Mouse (Mus musculus) limb, embryonic 13.5 days (tissue): ENCODE measurements around the gene Snai1. TPM values are rescaled to one million over a fixed set of nuclear protein-coding genes. Genes with fewer than 3 reads are reported as not detected.
A peak's percentile ranks its signal among the peaks of the same experiment; 100 is the strongest.

ENCODE experiments used
- ATAC-seq: fragments of 200-750 bp; cut with Nextera tagmentation; 2 replicates; pipeline ENCODE4 v1.8.0; 2017; ENCODE audit warnings: low read depth, moderate number of reproducible peaks, moderate TSS enrichment; ENCODE audit not compliant: low FRiP score
- H3K27ac ChIP-seq: fragments of 300-500 bp; sonication (generic); 2 replicates; pipeline ENCODE4 v1.5.1; 2015; ENCODE audit warnings: inconsistent platforms, mild to moderate bottlenecking, moderate library complexity
- H3K27me3 ChIP-seq: fragments of 300-500 bp; sonication (generic); 2 replicates; pipeline ENCODE4 v1.6.1; 2015; ENCODE audit warnings: mild to moderate bottlenecking, inconsistent platforms
- H3K36me3 ChIP-seq: fragments of 300-500 bp; sonication (generic); 2 replicates; pipeline ENCODE4 v1.6.1; 2015; ENCODE audit warnings: inconsistent platforms, mild to moderate bottlenecking, moderate library complexity
- H3K4me1 ChIP-seq: fragments of 300-500 bp; sonication (generic); 2 replicates; pipeline ENCODE4 v1.6.1; 2015; ENCODE audit warnings: inconsistent platforms
- H3K4me2 ChIP-seq: fragments of 300-500 bp; sonication (generic); replicated peaks from 2 replicates; pipeline ENCODE4 v1.6.1; 2015; ENCODE audit warnings: inconsistent platforms, mild to moderate bottlenecking, moderate library complexity
- H3K4me3 ChIP-seq: fragments of 300-500 bp; sonication (generic); 2 replicates; pipeline ENCODE4 v1.5.1; 2015; ENCODE audit warnings: moderate library complexity, mild to moderate bottlenecking, inconsistent platforms
- H3K9ac ChIP-seq: fragments of 300-500 bp; sonication (generic); 2 replicates; pipeline ENCODE4 v1.6.1; 2015; ENCODE audit warnings: mild to moderate bottlenecking, inconsistent platforms
- H3K9me3 ChIP-seq: fragments of 300-500 bp; sonication (generic); 2 replicates; pipeline ENCODE4 v1.6.1; 2016; ENCODE audit warnings: inconsistent platforms
- WGBS: fragments of 180-500 bp; shearing (Covaris S2); methylation state at CpG from one replicate; pipeline ENCODE4 v1.1.7; 2015; 5-methylcytosine and 5-hydroxymethylcytosine counted together
- polyA plus RNA-seq: library from polyadenylated mRNA; unstranded; fragments of >200 nt; fragmentation: Nextera tagmentation; extraction: Ambion mirVana; gene quantifications from 2 replicates; pipeline ENCODE4 v1.2.1, GENCODE M21; 2015

The Snai1 gene
- polyA plus RNA-seq, 1 experiment from 2014 or later, result 72.6 TPM

- Histone ChIP-seq H3K27ac (no peak overlapping the region), H3K9ac (no peak overlapping the region), H3K36me3 (no peaks in the 10 kb centered on the region), H3K27me3 (no peaks in the 10 kb centered on the region), H3K4me1 (no peaks in the 10 kb centered on the region), H3K4me2 (no peak overlapping the region), H3K9me3 (no peaks in the 10 kb centered on the region), H3K4me3 (no peak overlapping the region)
- 79% methylated on average over 4 of the region's 4 CpGs for WGBS
- ATAC-seq, result no peak
Observed at GRCm38 (mm10) chr2:167530536-167530935, 7.5 kb upstream of the Snai1 start.

- Histone ChIP-seq H3K27me3 (peaks cover 14% of the 10 kb centered on the region), H3K9ac (no peak overlapping the region), H3K9me3 (no peaks in the 10 kb centered on the region), H3K36me3 (no peaks in the 10 kb centered on the region), H3K27ac (no peak overlapping the region), H3K4me1 (peaks cover 2% of the 10 kb centered on the region; the same call in 1 of the 2 replicates), H3K4me2 (no peak overlapping the region), H3K4me3 (no peak overlapping the region)
- WGBS, result 20% methylated on average over 13 of the region's 13 CpGs
- 0 out of 2 replicates have a peak, but pooled peaks have one; percentile 11 for ATAC-seq
Observed at GRCm38 (mm10) chr2:167532131-167532530, 5.9 kb upstream of the Snai1 start.

GRCm38 (mm10) chr2:167533880-167534279 is 4.1 kb upstream of the Snai1 start:
- H3K27ac ChIP-seq, result no peak overlapping the region
- peaks cover 10% of the 10 kb centered on the region for H3K4me1 ChIP-seq
- H3K27me3 ChIP-seq, result peaks cover 19% of the 10 kb centered on the region
- ATAC-seq, result no peak
- H3K9ac ChIP-seq, result no peak overlapping the region
- no peak overlapping the region for H3K4me2 ChIP-seq
- H3K4me3 ChIP-seq, result no peak overlapping the region
- H3K9me3 ChIP-seq, result no peaks in the 10 kb centered on the region
- H3K36me3 ChIP-seq, result 0 out of 2 replicates have a peak, but pooled peaks cover 3% of the 10 kb centered on the region

- Histone ChIP-seq H3K27ac (no peak overlapping the region), H3K4me1 (peaks cover 36% of the 10 kb centered on the region), H3K9ac (no peak overlapping the region), H3K4me3 (no peak overlapping the region), H3K36me3 (peaks cover 13% of the 10 kb centered on the region), H3K4me2 (no peak overlapping the region), H3K27me3 (peaks cover 19% of the 10 kb centered on the region), H3K9me3 (no peaks in the 10 kb centered on the region)
- no peak for ATAC-seq
- WGBS, result 36% methylated on average over 10 of the region's 10 CpGs
Observed at GRCm38 (mm10) chr2:167536320-167536945, 1.6 kb upstream of the Snai1 start.

GRCm38 (mm10) chr2:167538671-167539306 is 794 bp downstream of the Snai1 start:
- no peaks in the 10 kb centered on the region for H3K9me3 ChIP-seq
- H3K4me2 ChIP-seq, result peak overlapping the region; percentile 92
- H3K27ac ChIP-seq, result peak overlapping the region; percentile 96
- H3K4me3 ChIP-seq, result peak overlapping the region; percentile 76
- no peak for ATAC-seq
- peaks cover 19% of the 10 kb centered on the region for H3K27me3 ChIP-seq
- peak overlapping the region; percentile 81 for H3K9ac ChIP-seq
- H3K4me1 ChIP-seq, result peaks cover 59% of the 10 kb centered on the region
- WGBS, result 12% methylated on average over 27 of the region's 34 CpGs
- H3K36me3 ChIP-seq, result peaks cover 30% of the 10 kb centered on the region

- Histone ChIP-seq H3K9me3 (no peaks in the 10 kb centered on the region), H3K4me1 (peaks cover 70% of the 10 kb centered on the region), H3K4me3 (peak overlapping the region; percentile 76), H3K4me2 (peak overlapping the region; percentile 92), H3K27me3 (peaks cover 19% of the 10 kb centered on the region), H3K27ac (peak overlapping the region; percentile 96), H3K36me3 (peaks cover 30% of the 10 kb centered on the region), H3K9ac (peak overlapping the region; percentile 81)
- 0 out of 2 replicates have a peak, but pooled peaks have one; percentile 17 for ATAC-seq
- 9% methylated on average over 14 of the region's 14 CpGs for WGBS
Observed at GRCm38 (mm10) chr2:167539536-167540476, 1.8 kb downstream of the Snai1 start.

GRCm38 (mm10) chr2:167540477-167541110 is 2.6 kb downstream of the Snai1 start:
- 6% methylated on average over 12 of the region's 12 CpGs for WGBS
- Histone ChIP-seq H3K4me1 (peaks cover 70% of the 10 kb centered on the region), H3K4me3 (peak overlapping the region; percentile 76)

GRCm38 (mm10) chr2:167541324-167541723 is 3.3 kb downstream of the Snai1 start:
- H3K9me3 ChIP-seq, result no peaks in the 10 kb centered on the region
- peak overlapping the region; percentile 81 for H3K9ac ChIP-seq
- no peak for ATAC-seq
- peaks cover 74% of the 10 kb centered on the region for H3K4me1 ChIP-seq
- H3K36me3 ChIP-seq, result peaks cover 30% of the 10 kb centered on the region
- H3K27ac ChIP-seq, result peak overlapping the region; percentile 96
- peak overlapping the region; percentile 92 for H3K4me2 ChIP-seq
- H3K4me3 ChIP-seq, result peak overlapping the region; percentile 76
- H3K27me3 ChIP-seq, result peaks cover 13% of the 10 kb centered on the region
- WGBS, result 7% methylated on average over 6 of the region's 6 CpGs

More at GRCm38 (mm10) chr2:167540477-167541110, 2.6 kb downstream of the Snai1 start:
- Histone ChIP-seq H3K27ac (peak overlapping the region; percentile 96), H3K4me2 (peak overlapping the region; percentile 92), H3K9me3 (no peaks in the 10 kb centered on the region), H3K27me3 (peaks cover 19% of the 10 kb centered on the region), H3K36me3 (peaks cover 30% of the 10 kb centered on the region), H3K9ac (peak overlapping the region; percentile 81)
- ATAC-seq, result no peak

- Histone ChIP-seq H3K4me3 (peak overlapping the region; percentile 76), H3K4me1 (peaks cover 78% of the 10 kb centered on the region), H3K27ac (peak overlapping the region; percentile 96), H3K9me3 (no peaks in the 10 kb centered on the region), H3K36me3 (peaks cover 30% of the 10 kb centered on the region), H3K4me2 (peak overlapping the region; percentile 92), H3K9ac (peak overlapping the region; percentile 81), H3K27me3 (peaks cover 9% of the 10 kb centered on the region)
- no peak for ATAC-seq
- WGBS, result 52% methylated on average over 12 of the region's 12 CpGs
Observed at GRCm38 (mm10) chr2:167541761-167542160, 3.8 kb downstream of the Snai1 start.

GRCm38 (mm10) chr2:167542361-167542760 is 4.4 kb downstream of the Snai1 start:
- peaks cover 3% of the 10 kb centered on the region for H3K27me3 ChIP-seq
- H3K36me3 ChIP-seq, result peaks cover 30% of the 10 kb centered on the region
- no peak for ATAC-seq
- peak overlapping the region; percentile 92 for H3K4me2 ChIP-seq
- H3K4me3 ChIP-seq, result peak overlapping the region; percentile 76
- H3K27ac ChIP-seq, result peak overlapping the region; percentile 96
- peaks cover 80% of the 10 kb centered on the region for H3K4me1 ChIP-seq
- H3K9me3 ChIP-seq, result no peaks in the 10 kb centered on the region
- WGBS, result 39% methylated on average over 4 of the region's 4 CpGs
- peak overlapping the region; percentile 81 for H3K9ac ChIP-seq

- Histone ChIP-seq H3K9ac (peak overlapping the region; percentile 81), H3K4me1 (peaks cover 78% of the 10 kb centered on the region), H3K36me3 (peaks cover 30% of the 10 kb centered on the region), H3K27ac (peak overlapping the region; percentile 96), H3K27me3 (no peaks in the 10 kb centered on the region), H3K4me2 (peak overlapping the region; percentile 92), H3K9me3 (no peaks in the 10 kb centered on the region), H3K4me3 (peak overlapping the region; percentile 76)
- 0 out of 2 replicates have a peak, but pooled peaks have one; percentile 15 for ATAC-seq
- WGBS, result 3% methylated on average over 16 of the region's 16 CpGs
Observed at GRCm38 (mm10) chr2:167543121-167544003, 5.4 kb downstream of the Snai1 start.
